In genomic region chr16:50841677-50842580, GRCm38 (mm10) we compare ENCODE assay signal across 9 mouse cellular contexts.
DNase-seq lines count a peak whose midpoint lies in the region; ATAC-seq and TF ChIP-seq lines count a peak whose summit lies in the region.
"Had no signal": no experiment of that assay in that cellular context is flagged by ENCODE, and none has a peak within 500 bp of the region (broad histone marks: within the 10 kb centered on the region; RNA-seq: fewer than 3 reads in every experiment).

No protein-coding gene starts in this region.

- peak; percentile 99 for TF ChIP-seq CTCF in midbrain, postnatal 0 days (IDR thresholded peaks at IDR 0.05)
- peak; percentile 89 for TF ChIP-seq CTCF in testis, adult 2 months (IDR thresholded peaks at IDR 0.05; ENCODE audit: control insufficient read depth, insufficient read depth, insufficient replicate concordance, low read depth, low read length)

- no peaks in the 10 kb centered on the region for H3K27me3 ChIP-seq in limb, embryonic 11.5 days (ENCODE audit: control insufficient read depth, insufficient read depth, low read length)
- no peaks in the 10 kb centered on the region for H3K27me3 ChIP-seq in midbrain, postnatal 0 days (ENCODE audit: insufficient read depth, low read length)
- H3K27me3 ChIP-seq in testis, adult 2 months (ENCODE audit: control insufficient read depth, insufficient read depth, low read length) = no peaks in the 10 kb centered on the region

- WGBS in limb, embryonic 11.5 days = 52% methylated on average over 15 of the region's 15 CpGs
- WGBS in midbrain, postnatal 0 days = 23% methylated on average over 15 of the region's 15 CpGs

- no peak overlapping the region for H3K4me2 ChIP-seq in limb, embryonic 11.5 days (ENCODE audit: low read depth, severe bottlenecking)
- peak overlapping the region; percentile 23 for H3K4me2 ChIP-seq in midbrain, postnatal 0 days (ENCODE audit: low read depth, low read length, poor library complexity, severe bottlenecking)

- no peak overlapping the region for H3K27ac ChIP-seq in limb, embryonic 11.5 days (replicated peaks; ENCODE audit: low read depth, low read length)
- H3K27ac ChIP-seq in midbrain, postnatal 0 days (ENCODE audit: low read depth, low read length) = no peak overlapping the region
- no peak overlapping the region for H3K27ac ChIP-seq in testis, adult 2 months (ENCODE audit: control insufficient read depth, insufficient read depth, low read depth, low read length)

- peak; percentile 78 for DNase-seq in 416B (ENCODE audit: low read depth)
- peak; percentile 40 to 87 for DNase-seq in adrenal gland, adult (ENCODE audit: inconsistent age in 2 of 2, low spot score in 1 of 2)
- DNase-seq in embryo, embryonic 10.5 days (ENCODE audit: low spot score) = peak; percentile 94
- peak; percentile 52 for DNase-seq in gastrocnemius, postnatal 25 days
- peak; percentile 39 to 69 for DNase-seq in kidney, adult 8-10 months
- peak; percentile 87 for DNase-seq in limb, embryonic 11.5 days (ENCODE audit: low spot score)
- peak; percentile 96 for DNase-seq in midbrain, postnatal 0 days (ENCODE audit: low spot score)

- H3K4me3 ChIP-seq in limb, embryonic 11.5 days (ENCODE audit: low read depth, low read length) = no peak overlapping the region
- peak overlapping the region; percentile 20; the same call in 1 of the 2 replicates for H3K4me3 ChIP-seq in midbrain, postnatal 0 days (ENCODE audit: low read depth, low read length)
- no peak overlapping the region for H3K4me3 ChIP-seq in testis, adult 2 months (ENCODE audit: control insufficient read depth, low read depth, low read length)
- H3K4me3 ChIP-seq: erythroblast, embryonic 14.5 days had no signal

- no peaks in the 10 kb centered on the region for H3K4me1 ChIP-seq in limb, embryonic 11.5 days (ENCODE audit: control insufficient read depth, insufficient read depth, low read length)
- no peaks in the 10 kb centered on the region for H3K4me1 ChIP-seq in midbrain, postnatal 0 days (ENCODE audit: insufficient read depth, low read length)
- peaks cover 7% of the 10 kb centered on the region for H3K4me1 ChIP-seq in testis, adult 2 months (ENCODE audit: control insufficient read depth, insufficient read depth, low read length)

- TF ChIP-seq POLR2A in testis, adult 2 months (IDR thresholded peaks at IDR 0.05; ENCODE audit: control insufficient read depth, low read depth, low read length) = no peak

- H3K36me3 ChIP-seq in limb, embryonic 11.5 days (ENCODE audit: control insufficient read depth, insufficient read depth, low read length) = no peaks in the 10 kb centered on the region
- no peaks in the 10 kb centered on the region for H3K36me3 ChIP-seq in midbrain, postnatal 0 days (ENCODE audit: insufficient read depth, low read length)
- H3K36me3 ChIP-seq in testis, adult 2 months (ENCODE audit: control insufficient read depth, insufficient read depth, low read length) = no peaks in the 10 kb centered on the region

- ATAC-seq in limb, embryonic 11.5 days (ENCODE audit: insufficient number of reproducible peaks, low FRiP score, low TSS enrichment, low read depth) = peak; percentile 77
- ATAC-seq in midbrain, postnatal 0 days (ENCODE audit: low FRiP score) = peak; percentile 82

- H3K9ac ChIP-seq in limb, embryonic 11.5 days (ENCODE audit: low read length) = no peak overlapping the region
- no peak overlapping the region for H3K9ac ChIP-seq in midbrain, postnatal 0 days (replicated peaks; ENCODE audit: low read length, poor library complexity, severe bottlenecking)

- H3K9me3 ChIP-seq in limb, embryonic 11.5 days (ENCODE audit: control insufficient read depth, low read length) = no peaks in the 10 kb centered on the region
- no peaks in the 10 kb centered on the region for H3K9me3 ChIP-seq in midbrain, postnatal 0 days (ENCODE audit: low read length)
